Mouse (Mus musculus) cerebellum, adult 11-12 months (tissue): ENCODE results near the gene Ndufaf2.

Source experiments
- DNase-seq: peaks from one replicate; pipeline ENCODE4 v3.0.0; 2022

The Ndufaf2 gene

GRCm38 (mm10) chr13:107955327-107956110 lies 202.9 kb downstream of the Ndufaf2 start:
- no peak for DNase-seq

DNA sequence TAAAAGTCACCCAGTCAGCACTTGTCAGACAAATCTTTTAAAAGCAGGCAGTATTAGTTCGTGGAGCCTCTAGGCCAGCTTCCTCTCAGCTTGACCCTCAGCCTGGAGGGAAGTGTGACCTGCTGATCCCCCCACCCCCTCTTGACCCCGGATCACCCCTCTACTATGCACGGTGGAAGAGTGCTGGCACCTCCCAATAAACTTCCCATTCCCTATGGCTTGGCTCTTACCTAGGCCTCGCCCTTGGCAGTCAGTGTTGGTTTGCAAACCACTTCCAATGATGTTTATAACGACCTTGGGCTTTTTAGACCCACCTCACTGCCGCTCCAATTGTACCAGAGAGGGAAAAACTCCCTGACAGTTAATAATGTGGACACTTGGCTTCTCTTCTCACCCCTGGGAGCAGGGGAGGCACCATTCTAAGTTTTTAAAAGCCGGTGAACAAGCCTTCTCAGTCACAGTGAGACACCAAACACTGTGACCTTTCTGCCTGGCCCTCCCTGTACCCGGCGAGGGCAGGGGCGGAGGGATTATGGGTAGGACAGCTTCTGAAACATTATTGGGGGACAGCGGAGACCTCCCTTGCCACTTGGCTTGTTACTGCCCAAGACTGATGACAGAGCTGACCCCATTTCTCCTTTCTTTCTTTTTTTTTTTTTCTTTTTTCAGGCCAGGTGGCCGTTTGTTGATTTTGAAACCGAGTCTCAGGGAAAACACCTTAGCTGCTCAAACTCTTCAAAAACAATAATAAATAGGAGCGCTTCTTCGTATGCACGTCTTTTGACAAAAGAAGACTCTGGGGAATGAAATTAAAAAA lies 203.8 kb downstream of the Ndufaf2 start:
- no peak for DNase-seq

DNA sequence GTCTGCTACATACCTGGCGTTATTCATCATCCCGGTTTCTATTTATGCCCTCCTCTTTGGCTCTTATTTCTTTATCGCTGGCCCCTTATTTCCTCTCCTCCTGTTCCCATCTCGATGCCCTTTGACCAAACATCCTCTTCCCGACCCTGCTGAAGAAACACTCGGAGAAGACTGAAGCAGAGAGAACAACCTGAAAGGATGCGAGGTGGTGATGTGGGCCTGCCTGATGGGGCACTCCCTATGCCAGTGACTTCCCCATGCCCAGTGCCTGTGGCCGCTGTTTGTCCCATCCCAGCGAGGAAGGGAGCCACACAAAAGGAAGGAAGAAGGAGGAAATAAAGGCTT lies 204.4 kb downstream of the Ndufaf2 start:
- no peak for DNase-seq
